Mouse (Mus musculus): ENCODE data around the gene Hoxb5.

Hoxb5 gene

DNA sequence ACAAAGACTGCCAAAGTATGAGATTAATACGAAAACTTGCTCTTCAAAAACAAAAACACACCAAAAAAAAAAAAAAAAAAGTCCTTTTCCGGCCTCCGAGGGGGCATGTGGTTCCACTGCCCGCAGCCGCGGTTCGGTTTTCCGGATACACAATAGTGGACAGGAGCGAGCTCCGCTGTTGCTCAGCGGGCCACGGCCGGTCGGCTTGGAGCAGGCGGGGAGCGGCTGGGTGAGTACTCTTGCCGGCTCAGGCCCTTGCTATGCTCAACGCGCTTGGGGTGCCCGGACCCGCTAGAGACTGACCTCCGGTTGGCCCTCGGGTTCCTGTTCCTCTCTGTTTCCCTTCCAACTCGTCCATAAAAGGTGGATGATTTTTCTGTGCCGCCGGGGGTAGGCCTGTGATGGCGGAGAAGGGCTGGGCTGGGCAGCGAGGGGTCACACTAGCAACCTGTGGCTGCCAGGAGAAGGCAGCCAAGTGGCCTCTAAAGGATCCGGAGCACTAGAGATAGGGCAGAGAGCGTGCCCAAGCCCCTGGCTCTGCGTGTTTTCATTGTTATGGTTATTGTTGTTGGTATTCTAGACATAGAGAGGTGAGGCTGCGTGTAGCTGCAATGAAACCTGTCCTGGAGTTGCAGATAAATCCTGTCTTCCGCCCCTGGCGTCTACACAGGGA is 11.7 kb downstream of the Hoxb5 start:
- H3K4me1 ChIP-seq (replicated peaks; ENCODE audit: low read depth, low read length) = peaks cover 53% of the 10 kb centered on the region
- H3K4me3 ChIP-seq (replicated peaks; ENCODE audit: low read length) = no peak overlapping the region; the same call in 1 of the 2 replicates
- TF ChIP-seq CTCF (conservative IDR thresholded peaks at IDR 0.05; ENCODE audit: low read length) (no peak), NANOG (IDR thresholded peaks at IDR 0.05; ENCODE audit: borderline replicate concordance, low read length) (no peak), POU5F1 (IDR thresholded peaks at IDR 0.05; ENCODE audit: borderline replicate concordance, low read length) (no peak)
- no peaks in the 10 kb centered on the region for H3K36me3 ChIP-seq (ENCODE audit: insufficient read depth, low read length)
- H3K27me3 ChIP-seq (ENCODE audit: insufficient read depth, low read length) = peaks cover 98% of the 10 kb centered on the region
- no peaks in the 10 kb centered on the region for H3K9me3 ChIP-seq (ENCODE audit: low read length)

DNA sequence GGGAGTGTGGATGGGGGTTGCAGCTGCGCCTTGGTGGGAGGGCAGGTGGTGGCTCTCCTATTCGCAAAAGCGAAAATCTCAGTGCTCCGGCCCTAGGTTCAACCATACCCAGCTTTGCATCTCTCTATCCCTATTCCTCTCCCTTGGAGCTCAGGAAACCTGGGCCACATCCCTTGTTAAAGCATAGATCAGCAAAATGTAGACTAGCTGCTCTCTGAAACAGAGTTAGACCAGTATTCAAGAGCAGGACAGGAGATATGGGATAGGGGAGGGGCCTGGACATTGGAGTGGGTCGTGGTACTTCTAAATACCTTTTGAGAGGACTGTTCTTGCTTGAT is 12.2 kb downstream of the Hoxb5 start:
- peaks cover 56% of the 10 kb centered on the region for H3K4me1 ChIP-seq (replicated peaks; ENCODE audit: low read depth, low read length)
- H3K9me3 ChIP-seq (ENCODE audit: low read length) = no peaks in the 10 kb centered on the region
- no peaks in the 10 kb centered on the region for H3K36me3 ChIP-seq (ENCODE audit: insufficient read depth, low read length)
- H3K27me3 ChIP-seq (ENCODE audit: insufficient read depth, low read length) = peaks cover 98% of the 10 kb centered on the region
- TF ChIP-seq POU5F1 (IDR thresholded peaks at IDR 0.05; ENCODE audit: borderline replicate concordance, low read length) = no peak
- TF ChIP-seq NANOG (IDR thresholded peaks at IDR 0.05; ENCODE audit: borderline replicate concordance, low read length) = no peak
- no peak for TF ChIP-seq CTCF (conservative IDR thresholded peaks at IDR 0.05; ENCODE audit: low read length)
- H3K4me3 ChIP-seq (replicated peaks; ENCODE audit: low read length) = no peak overlapping the region

DNA sequence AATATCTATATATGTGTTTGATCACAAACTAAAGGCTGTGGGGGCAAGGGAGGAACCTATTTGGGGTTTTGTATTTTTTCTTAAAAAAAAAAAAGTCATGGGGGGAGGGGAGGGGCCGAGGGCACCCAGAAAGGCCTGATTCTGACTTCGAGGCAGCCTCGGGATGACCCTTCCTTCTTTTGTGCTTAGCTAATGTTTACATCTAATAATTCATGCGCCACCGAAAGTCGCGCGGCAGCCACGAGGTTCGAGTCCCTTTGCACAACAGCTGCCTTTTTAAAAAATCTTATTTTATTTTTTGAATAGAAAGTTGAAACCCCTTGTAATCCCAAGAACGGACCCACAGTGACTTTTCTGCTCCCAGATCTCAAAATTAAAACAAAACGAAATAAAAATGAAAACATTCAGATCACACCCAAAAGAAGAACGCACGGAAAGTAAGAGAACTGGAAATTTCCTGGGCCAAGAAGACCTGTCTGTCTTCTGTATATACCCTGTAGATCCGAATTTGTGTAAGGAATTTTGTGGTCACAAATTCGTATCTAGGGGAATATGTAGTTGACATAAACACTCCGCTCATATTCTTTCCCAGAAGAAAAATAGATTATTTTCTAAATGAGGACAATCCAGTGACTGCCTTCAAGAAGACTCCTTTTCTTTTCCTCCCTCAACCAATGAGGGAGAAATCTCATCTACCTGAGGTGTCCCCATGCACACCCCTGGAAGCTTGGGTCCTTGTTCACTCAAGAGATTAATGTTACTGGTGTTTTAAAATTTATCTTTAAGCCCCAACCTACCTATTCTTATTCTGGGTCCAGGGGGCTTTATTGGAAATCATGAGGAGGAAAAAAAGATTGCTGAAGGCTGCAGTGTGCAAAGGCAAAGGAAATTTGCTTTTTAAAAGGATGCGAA is 13.8 kb downstream of the Hoxb5 start:
- TF ChIP-seq CTCF (conservative IDR thresholded peaks at IDR 0.05; ENCODE audit: low read length) (no peak), NANOG (IDR thresholded peaks at IDR 0.05; ENCODE audit: borderline replicate concordance, low read length) (no peak), POU5F1 (IDR thresholded peaks at IDR 0.05; ENCODE audit: borderline replicate concordance, low read length) (no peak)
- no peak overlapping the region for H3K4me3 ChIP-seq (replicated peaks; ENCODE audit: low read length)
- H3K4me1 ChIP-seq (replicated peaks; ENCODE audit: low read depth, low read length) = peaks cover 39% of the 10 kb centered on the region
- peaks cover 98% of the 10 kb centered on the region for H3K27me3 ChIP-seq (ENCODE audit: insufficient read depth, low read length)
- no peaks in the 10 kb centered on the region for H3K36me3 ChIP-seq (ENCODE audit: insufficient read depth, low read length)
- no peaks in the 10 kb centered on the region for H3K9me3 ChIP-seq (ENCODE audit: low read length)

DNA sequence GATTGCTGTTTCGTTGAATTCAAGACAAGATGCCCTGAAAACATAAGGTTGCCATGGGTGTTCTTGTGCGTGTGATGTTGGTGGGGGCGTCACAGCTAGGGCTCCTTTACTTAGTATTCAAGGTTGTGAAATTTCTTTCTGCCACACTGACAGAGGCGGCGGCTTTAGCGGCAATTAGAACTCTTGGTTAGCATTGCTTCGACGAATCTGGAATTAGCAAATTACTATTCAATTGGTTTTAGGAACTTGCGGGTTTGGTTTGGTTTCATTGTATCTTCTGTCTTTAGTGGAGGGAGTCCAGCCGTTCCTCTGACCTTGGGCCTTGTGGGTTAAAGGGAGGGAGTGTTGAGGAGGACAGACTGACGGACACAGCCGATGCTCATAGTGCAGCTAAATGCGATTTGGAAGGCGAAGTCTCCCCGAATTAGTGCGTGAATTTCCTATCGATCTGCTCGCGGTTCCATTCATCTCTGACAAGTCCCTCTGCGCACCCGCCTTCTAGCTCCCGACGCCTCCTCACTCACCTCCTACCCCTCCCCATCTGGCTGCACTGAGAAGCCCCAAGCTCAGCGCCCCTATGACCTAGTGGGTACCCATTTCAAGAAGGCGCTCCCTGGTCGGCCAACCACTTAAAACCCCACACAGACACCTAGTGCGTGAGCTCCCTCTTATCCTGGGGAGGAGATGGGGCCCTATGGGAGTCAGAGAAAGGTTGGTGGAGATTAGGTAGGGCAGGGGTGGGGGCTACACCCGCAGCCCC is 14.7 kb downstream of the Hoxb5 start, which contains the start of gene Hoxb4:
Gene Hoxb4 (plus strand): TSS at position 660 of the 760 bp plus-strand sequence.
- Histone ChIP-seq H3K4me3 (replicated peaks; ENCODE audit: low read length) (peak within 1 kb of the TSS; percentile 70), H3K27me3 (ENCODE audit: insufficient read depth, low read length) (peaks cover 98% of the 10 kb centered on the region), H3K36me3 (ENCODE audit: insufficient read depth, low read length) (no peaks in the 10 kb centered on the region), H3K9me3 (ENCODE audit: low read length) (no peaks in the 10 kb centered on the region), H3K4me1 (replicated peaks; ENCODE audit: low read depth, low read length) (peaks cover 32% of the 10 kb centered on the region)
- TF ChIP-seq POU5F1 (IDR thresholded peaks at IDR 0.05; ENCODE audit: borderline replicate concordance, low read length) (no peak), CTCF (conservative IDR thresholded peaks at IDR 0.05; ENCODE audit: low read length) (no peak), NANOG (IDR thresholded peaks at IDR 0.05; ENCODE audit: borderline replicate concordance, low read length) (no peak)

DNA sequence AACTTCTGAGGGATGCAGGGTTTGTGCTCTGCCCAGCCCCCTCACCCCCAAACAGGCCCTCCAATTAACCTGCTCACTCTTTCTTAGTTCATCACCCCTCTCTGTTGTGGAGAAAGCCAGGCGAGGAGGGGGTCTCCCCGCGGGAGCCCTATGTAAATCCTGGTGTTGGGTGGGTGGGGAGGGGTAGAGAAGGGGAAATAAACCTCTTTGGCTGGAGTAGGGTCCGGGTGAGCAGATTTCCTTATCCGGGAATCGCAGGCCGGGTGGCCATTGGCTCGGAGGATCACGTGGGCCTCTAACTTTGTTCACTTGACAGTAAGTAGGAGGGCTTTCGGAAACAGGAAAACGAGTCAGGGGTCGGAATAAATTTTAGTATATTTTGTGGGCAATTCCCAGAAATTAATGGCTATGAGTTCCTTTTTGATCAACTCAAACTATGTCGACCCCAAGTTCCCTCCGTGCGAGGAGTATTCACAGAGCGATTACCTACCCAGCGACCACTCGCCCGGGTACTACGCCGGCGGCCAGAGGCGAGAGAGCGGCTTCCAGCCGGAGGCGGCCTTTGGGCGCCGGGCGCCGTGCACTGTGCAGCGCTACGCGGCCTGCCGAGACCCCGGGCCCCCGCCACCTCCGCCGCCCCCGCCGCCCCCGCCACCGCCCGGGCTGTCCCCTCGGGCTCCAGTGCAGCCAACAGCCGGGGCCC is 15.4 kb downstream of the Hoxb5 start:
- H3K27me3 ChIP-seq (ENCODE audit: insufficient read depth, low read length) = peaks cover 98% of the 10 kb centered on the region
- H3K9me3 ChIP-seq (ENCODE audit: low read length) = no peaks in the 10 kb centered on the region
- peak overlapping the region; percentile 70 for H3K4me3 ChIP-seq (replicated peaks; ENCODE audit: low read length)
- H3K36me3 ChIP-seq (ENCODE audit: insufficient read depth, low read length) = no peaks in the 10 kb centered on the region
- TF ChIP-seq CTCF (conservative IDR thresholded peaks at IDR 0.05; ENCODE audit: low read length) (no peak), POU5F1 (IDR thresholded peaks at IDR 0.05; ENCODE audit: borderline replicate concordance, low read length) (no peak), NANOG (IDR thresholded peaks at IDR 0.05; ENCODE audit: borderline replicate concordance, low read length) (no peak)
- H3K4me1 ChIP-seq (replicated peaks; ENCODE audit: low read depth, low read length) = peaks cover 31% of the 10 kb centered on the region

DNA sequence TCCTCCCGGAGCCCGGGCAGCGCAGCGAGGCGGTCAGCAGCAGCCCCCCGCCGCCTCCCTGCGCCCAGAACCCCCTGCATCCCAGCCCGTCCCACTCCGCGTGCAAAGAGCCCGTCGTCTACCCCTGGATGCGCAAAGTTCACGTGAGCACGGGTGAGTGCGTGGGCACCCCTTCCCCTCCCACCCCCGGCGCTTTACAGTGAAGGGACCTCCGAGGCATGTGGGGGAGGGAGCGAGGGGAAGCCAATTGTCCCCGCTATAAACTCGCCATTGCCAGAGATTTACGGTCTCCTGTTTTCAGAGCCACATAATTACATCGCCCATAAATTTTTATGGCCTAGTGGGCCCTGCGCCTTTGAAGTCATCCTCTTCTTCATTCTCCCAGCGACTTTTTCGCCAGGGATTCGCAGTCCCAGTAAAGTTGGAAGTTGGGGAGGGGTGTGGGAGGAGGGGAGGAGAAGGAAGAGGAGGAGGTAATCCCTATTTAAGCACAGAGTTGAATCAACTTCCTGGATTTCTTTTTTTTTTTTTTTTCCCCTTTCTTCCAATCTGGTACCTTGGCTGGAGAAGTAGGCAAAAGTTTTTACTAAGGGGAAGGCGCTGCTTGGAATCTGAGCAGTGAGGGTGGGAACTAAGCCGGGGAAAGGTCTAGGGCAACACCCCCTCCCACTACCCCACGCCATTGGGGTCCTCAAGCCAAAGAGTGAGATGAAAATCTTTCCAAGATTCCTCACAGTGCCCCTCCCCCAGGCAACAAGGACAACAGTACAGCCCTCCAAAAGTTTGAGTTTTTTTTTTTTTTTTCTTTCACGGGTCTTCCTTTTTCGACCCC is 16.2 kb downstream of the Hoxb5 start:
- Histone ChIP-seq H3K27me3 (ENCODE audit: insufficient read depth, low read length) (peaks cover 98% of the 10 kb centered on the region), H3K9me3 (ENCODE audit: low read length) (no peaks in the 10 kb centered on the region), H3K4me1 (replicated peaks; ENCODE audit: low read depth, low read length) (peaks cover 35% of the 10 kb centered on the region), H3K4me3 (replicated peaks; ENCODE audit: low read length) (peak overlapping the region; percentile 70), H3K36me3 (ENCODE audit: insufficient read depth, low read length) (no peaks in the 10 kb centered on the region)
- TF ChIP-seq POU5F1 (IDR thresholded peaks at IDR 0.05; ENCODE audit: borderline replicate concordance, low read length) = no peak
- TF ChIP-seq NANOG (IDR thresholded peaks at IDR 0.05; ENCODE audit: borderline replicate concordance, low read length) = no peak
- no peak for TF ChIP-seq CTCF (conservative IDR thresholded peaks at IDR 0.05; ENCODE audit: low read length)

DNA sequence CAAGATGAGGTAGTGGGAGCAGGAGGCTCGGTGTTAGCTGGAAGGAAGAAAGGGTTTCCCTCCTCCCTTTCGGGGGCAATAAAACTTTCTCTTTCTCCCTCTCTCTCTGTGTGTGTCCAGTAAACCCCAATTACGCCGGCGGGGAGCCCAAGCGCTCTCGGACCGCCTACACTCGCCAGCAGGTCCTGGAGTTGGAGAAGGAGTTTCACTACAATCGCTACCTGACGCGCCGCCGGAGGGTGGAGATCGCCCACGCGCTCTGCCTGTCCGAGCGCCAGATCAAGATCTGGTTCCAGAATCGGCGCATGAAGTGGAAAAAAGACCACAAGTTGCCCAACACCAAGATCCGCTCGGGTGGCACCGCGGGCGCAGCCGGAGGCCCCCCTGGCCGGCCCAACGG is 16.8 kb downstream of the Hoxb5 start:
- H3K36me3 ChIP-seq (ENCODE audit: insufficient read depth, low read length) = no peaks in the 10 kb centered on the region
- H3K4me3 ChIP-seq (replicated peaks; ENCODE audit: low read length) = peak overlapping the region; percentile 37; the same call in 1 of the 2 replicates
- no peak for TF ChIP-seq NANOG (IDR thresholded peaks at IDR 0.05; ENCODE audit: borderline replicate concordance, low read length)
- TF ChIP-seq POU5F1 (IDR thresholded peaks at IDR 0.05; ENCODE audit: borderline replicate concordance, low read length) = no peak
- TF ChIP-seq CTCF (conservative IDR thresholded peaks at IDR 0.05; ENCODE audit: low read length) = no peak
- H3K9me3 ChIP-seq (ENCODE audit: low read length) = no peaks in the 10 kb centered on the region
- peaks cover 30% of the 10 kb centered on the region for H3K4me1 ChIP-seq (replicated peaks; ENCODE audit: low read depth, low read length)
- H3K27me3 ChIP-seq (ENCODE audit: insufficient read depth, low read length) = peaks cover 98% of the 10 kb centered on the region
